In the genomic region with DNA sequence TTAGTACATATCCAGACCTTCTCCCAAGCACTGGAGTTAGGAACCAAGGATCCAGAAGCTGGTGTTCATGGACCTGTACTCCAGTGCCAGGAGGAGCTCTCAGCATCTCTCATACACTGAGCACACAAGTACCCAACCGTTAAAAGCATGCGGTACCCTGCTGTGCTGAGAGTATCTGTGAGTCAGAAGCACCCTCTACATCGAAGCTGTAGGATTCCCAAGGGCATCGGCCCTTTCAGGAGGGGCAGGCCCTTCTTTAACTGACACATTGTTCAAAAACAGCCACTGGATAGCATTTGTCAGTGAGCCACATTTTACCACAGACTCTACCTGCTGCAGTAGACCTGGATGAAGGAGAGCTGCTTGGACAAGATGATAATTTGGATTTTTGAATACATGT, we compare ENCODE assay signal across 23 mouse cellular contexts. TPM values are rescaled to one million over a fixed set of nuclear protein-coding genes. Genes with fewer than 3 reads are reported as not detected.
DNase-seq lines count a peak whose midpoint lies in the region; ATAC-seq and TF ChIP-seq lines count a peak whose summit lies in the region.
"Had no signal": no experiment of that assay in that cellular context is flagged by ENCODE, and none has a peak within 500 bp of the region (broad histone marks: within the 10 kb centered on the region; RNA-seq: fewer than 3 reads in every experiment).

No protein-coding gene starts in this region.

- TF ChIP-seq CTCF in kidney, postnatal 0 days (IDR thresholded peaks at IDR 0.05; ENCODE audit: low read depth) = no peak
- no peak for TF ChIP-seq CTCF in left cerebral cortex, adult 2 months (IDR thresholded peaks at IDR 0.05)

- 69% methylated on average over 4 of the region's 4 CpGs for WGBS in heart, embryonic 12.5 days
- WGBS in kidney, postnatal 0 days = 60% methylated on average over 4 of the region's 4 CpGs

- H3K9me3 ChIP-seq in heart, embryonic 12.5 days (replicated peaks) = no peaks in the 10 kb centered on the region
- no peaks in the 10 kb centered on the region for H3K9me3 ChIP-seq in kidney, postnatal 0 days (replicated peaks; ENCODE audit: low read length)
- H3K9me3 ChIP-seq: embryonic facial prominence, embryonic 12.5 days; forebrain, embryonic 12.5 days; hindbrain, embryonic 10.5 days; intestine, embryonic 15.5 days had no signal

- peaks cover 26% of the 10 kb centered on the region for H3K4me1 ChIP-seq in heart, embryonic 12.5 days (replicated peaks)
- no peaks in the 10 kb centered on the region for H3K4me1 ChIP-seq in kidney, postnatal 0 days (replicated peaks; ENCODE audit: insufficient read depth, low read length)
- H3K4me1 ChIP-seq: embryonic facial prominence, embryonic 12.5 days; forebrain, embryonic 12.5 days; hindbrain, embryonic 10.5 days; intestine, embryonic 15.5 days had no signal

- no peaks in the 10 kb centered on the region for H3K27me3 ChIP-seq in heart, embryonic 12.5 days (replicated peaks)
- no peaks in the 10 kb centered on the region for H3K27me3 ChIP-seq in kidney, postnatal 0 days (ENCODE audit: insufficient read depth, low read length)
- H3K27me3 ChIP-seq: embryonic facial prominence, embryonic 12.5 days; forebrain, embryonic 12.5 days; intestine, embryonic 15.5 days had no signal

- peaks cover 58% of the 10 kb centered on the region for H3K36me3 ChIP-seq in heart, embryonic 12.5 days
- 0 out of 2 replicates have a peak, but pooled peaks cover 4% of the 10 kb centered on the region for H3K36me3 ChIP-seq in kidney, postnatal 0 days (ENCODE audit: insufficient read depth, low read length)
- H3K36me3 ChIP-seq: intestine, embryonic 15.5 days had no signal

- no peak for ATAC-seq in heart, embryonic 12.5 days (ENCODE audit: insufficient number of reproducible peaks, low FRiP score)
- 0 out of 2 replicates have a peak, but pooled peaks have one; percentile 42 for ATAC-seq in kidney, postnatal 0 days (replicated peaks; ENCODE audit: low FRiP score, low read depth)
- ATAC-seq: forebrain, embryonic 16.5 days; intestine, embryonic 15.5 days had no signal

- no peak for DNase-seq in heart, postnatal 10 days
- DNase-seq in kidney, postnatal 0 days (ENCODE audit: low spot score) = no peak
- DNase-seq in kidney, postnatal 14 days = no peak
- DNase-seq in Muller cell, postnatal 12 days (ENCODE audit: inconsistent ontology term) = peak; percentile 26
- peak; percentile 39 for DNase-seq in ZHBTc4 (ENCODE audit: low read depth, low spot score)
- no peak for DNase-seq in left cerebral cortex, adult 2 months (ENCODE audit: extremely low spot score in 1 of 2, low spot score in 2 of 2)
- DNase-seq in testis, postnatal 14 days (ENCODE audit: low spot score) = no peak
- DNase-seq: adrenal gland, postnatal 10 days; cerebellum, adult 11 months; cerebellum, adult 9-10 months; gastrocnemius, postnatal 25 days had no signal

- H3K9ac ChIP-seq in heart, embryonic 12.5 days = no peak overlapping the region
- no peak overlapping the region for H3K9ac ChIP-seq in kidney, postnatal 0 days (ENCODE audit: low read depth, low read length)
- H3K9ac ChIP-seq: embryonic facial prominence, embryonic 12.5 days; forebrain, embryonic 12.5 days; hindbrain, embryonic 14.5 days; intestine, embryonic 15.5 days had no signal

- H3K4me3 ChIP-seq in heart, embryonic 12.5 days = no peak overlapping the region
- no peak overlapping the region for H3K4me3 ChIP-seq in kidney, postnatal 0 days (replicated peaks; ENCODE audit: low read depth, low read length)
- no peak overlapping the region for H3K4me3 ChIP-seq in left cerebral cortex, adult 2 months
- H3K4me3 ChIP-seq: embryonic facial prominence, embryonic 12.5 days; forebrain, embryonic 12.5 days; hindbrain, embryonic 10.5 days; intestine, embryonic 15.5 days had no signal

- intact Hi-C loops in heart, postnatal 10 days (cut with DNase I) = no loop called here
- intact Hi-C loops in left cerebral cortex, adult 2 months (cut with DNase I) = no loop called here

- peak overlapping the region; percentile 18; the same call in 1 of the 2 replicates for H3K27ac ChIP-seq in heart, embryonic 12.5 days (ENCODE audit: poor library complexity, severe bottlenecking)
- H3K27ac ChIP-seq in kidney, postnatal 0 days = no peak overlapping the region
- H3K27ac ChIP-seq in left cerebral cortex, adult 2 months = no peak overlapping the region
- H3K27ac ChIP-seq: embryonic facial prominence, embryonic 12.5 days; forebrain, embryonic 12.5 days; hindbrain, embryonic 10.5 days; hindbrain, embryonic 14.5 days; intestine, embryonic 15.5 days had no signal

- H3K4me2 ChIP-seq in heart, embryonic 12.5 days = no peak overlapping the region
- no peak overlapping the region for H3K4me2 ChIP-seq in kidney, postnatal 0 days (ENCODE audit: low read length)
- H3K4me2 ChIP-seq: embryonic facial prominence, embryonic 12.5 days; forebrain, embryonic 12.5 days; hindbrain, embryonic 14.5 days; intestine, embryonic 15.5 days had no signal

RNA-seq across cellular contexts. Expression of a gene that starts 10.6 kb away (rescaled TPM):
- polyA plus RNA-seq in heart, embryonic 12.5 days (2016; fragmentation: Nextera tagmentation; extraction: Ambion mirVana) = 45.3 and 49.3 TPM in 2 replicates
- total RNA-seq in heart, postnatal 10 days (2021) = 100 to 1,000 TPM; 278 to 346 TPM
- not detected in 2 replicates for polyA plus RNA-seq in kidney, postnatal 0 days (2015; fragmentation: Nextera tagmentation; extraction: Ambion mirVana)
- total RNA-seq in left cerebral cortex, adult 2 months (2021) = not detected
- total RNA-seq: granulocyte monocyte progenitor cell, adult 5-6 weeks; MEL had no signal
- polyA plus RNA-seq: brain, embryonic 14.5 days; cortical plate, adult 2 months; forebrain, embryonic 12.5 days; forebrain, embryonic 16.5 days; frontal cortex, adult 2 months; hindbrain, embryonic 10.5 days; hindbrain, embryonic 14.5 days; intestine, embryonic 15.5 days had no signal

RNA-seq across cellular contexts. Expression of a gene that starts 56.7 kb away (rescaled TPM):
- polyA plus RNA-seq in heart, embryonic 12.5 days (2016; fragmentation: Nextera tagmentation; extraction: Ambion mirVana) = 66.1 and 66.7 TPM in 2 replicates
- 10 to 100 TPM; 35.1 to 36.4 TPM for total RNA-seq in heart, postnatal 10 days (2021)
- 122 and 126 TPM in 2 replicates for polyA plus RNA-seq in kidney, postnatal 0 days (2015; fragmentation: Nextera tagmentation; extraction: Ambion mirVana)
- 100 to 1,000 TPM; 123 to 124 TPM for total RNA-seq in left cerebral cortex, adult 2 months (2021)

Comparison
In these comparisons a context has a peak if more than half of its experiments do, and no peak if none do; other contexts are left out.
1. DNase-seq: peak in Muller cell, postnatal 12 days (single experiment) and ZHBTc4 (single experiment); none in heart, postnatal 10 days (0 of 2), kidney, postnatal 0 days (single experiment), kidney, postnatal 14 days (single experiment), left cerebral cortex, adult 2 months (0 of 2) and testis, postnatal 14 days (single experiment).
2. RNA of a gene that starts 10.6 kb away (total RNA-seq): 278 to 346 TPM in heart, postnatal 10 days; not detected in left cerebral cortex, adult 2 months; every median in the first group is over 100 times any median in the second.